Mouse (Mus musculus) hindbrain, embryonic 16.5 days (tissue): Measurements from ENCODE around the gene Ppp2r5e. TPM values are rescaled to one million over a fixed set of nuclear protein-coding genes. Genes with fewer than 3 reads are reported as not detected.

Source experiments
- ATAC-seq: fragments of 200-750 bp; cut with Nextera tagmentation; 2 replicates; pipeline ENCODE4 v1.8.0; 2017; ENCODE audit warnings: moderate TSS enrichment, moderate library complexity
- H3K27ac ChIP-seq: fragments of 300-500 bp; sonication (generic); 2 replicates; pipeline ENCODE4 v1.5.1; 2014; ENCODE audit warnings: low read depth, mild to moderate bottlenecking, control low read depth, low read length, moderate library complexity
- H3K27me3 ChIP-seq: fragments of 300-500 bp; sonication (generic); replicated peaks from 2 replicates; pipeline ENCODE4 v1.6.1; 2014; ENCODE audit warnings: low read length; ENCODE audit not compliant: control insufficient read depth, insufficient read depth
- H3K36me3 ChIP-seq: fragments of 300-500 bp; sonication (generic); 2 replicates; pipeline ENCODE4 v1.6.1; 2014; ENCODE audit warnings: mild to moderate bottlenecking, low read length, moderate library complexity, mixed read lengths; ENCODE audit not compliant: control insufficient read depth, insufficient read depth
- H3K4me1 ChIP-seq: fragments of 300-500 bp; sonication (generic); 2 replicates; pipeline ENCODE4 v1.6.1; 2014; ENCODE audit warnings: low read depth, low read length; ENCODE audit not compliant: control insufficient read depth, insufficient read depth
- H3K4me2 ChIP-seq: fragments of 300-500 bp; sonication (generic); 2 replicates; pipeline ENCODE4 v1.6.1; 2014; ENCODE audit warnings: mild to moderate bottlenecking, low read length, control low read depth, moderate library complexity
- H3K4me3 ChIP-seq: fragments of 300-500 bp; sonication (generic); 2 replicates; pipeline ENCODE4 v1.5.1; 2014; ENCODE audit warnings: mild to moderate bottlenecking, low read length, control low read depth, moderate library complexity
- H3K9ac ChIP-seq: fragments of 300-500 bp; sonication (generic); 2 replicates; pipeline ENCODE4 v1.6.1; 2014; ENCODE audit warnings: low read depth, mild to moderate bottlenecking, control low read depth, low read length, moderate library complexity
- H3K9me3 ChIP-seq: fragments of 300-500 bp; sonication (generic); 2 replicates; pipeline ENCODE4 v1.6.1; 2014; ENCODE audit warnings: mild to moderate bottlenecking, low read length, moderate library complexity; ENCODE audit not compliant: control insufficient read depth
- WGBS: fragments of 180-500 bp; shearing (Covaris S2); extraction: QIAGEN DNeasy Blood & Tissue Kit; methylation state at CpG from one replicate; pipeline ENCODE4 v1.1.7; 2014; 5-methylcytosine and 5-hydroxymethylcytosine counted together
- polyA plus RNA-seq: library from polyadenylated mRNA; unstranded; fragments of >200 nt; fragmentation: Nextera tagmentation; extraction: Ambion mirVana; gene quantifications from 2 replicates; pipeline ENCODE4 v1.2.1, GENCODE M21; 2015

The Ppp2r5e gene
- polyA plus RNA-seq, 1 experiment from 2014 or later: 14.5 TPM

- H3K9ac ChIP-seq: no peak overlapping the region
- H3K36me3 ChIP-seq: no peaks in the 10 kb centered on the region
- no peak overlapping the region for H3K4me3 ChIP-seq
- 95% methylated on average over 1 of the region's 1 CpGs for WGBS
- peaks cover 5% of the 10 kb centered on the region for H3K4me1 ChIP-seq
- no peak overlapping the region for H3K27ac ChIP-seq
- no peaks in the 10 kb centered on the region for H3K9me3 ChIP-seq
- H3K4me2 ChIP-seq: no peak overlapping the region
- H3K27me3 ChIP-seq: no peaks in the 10 kb centered on the region
- ATAC-seq: no peak
Measured at GRCm38 (mm10) chr12:75562996-75563618, 32.9 kb downstream of the Ppp2r5e start.

- no peaks in the 10 kb centered on the region for H3K27me3 ChIP-seq
- no peaks in the 10 kb centered on the region for H3K36me3 ChIP-seq
- no peaks in the 10 kb centered on the region for H3K9me3 ChIP-seq
- H3K9ac ChIP-seq: no peak overlapping the region
- H3K4me1 ChIP-seq: peaks cover 16% of the 10 kb centered on the region
- no peak overlapping the region for H3K27ac ChIP-seq
- no peak overlapping the region for H3K4me2 ChIP-seq
- 87% methylated on average over 4 of the region's 4 CpGs for WGBS
- H3K4me3 ChIP-seq: no peak overlapping the region
- ATAC-seq: no peak
Measured at GRCm38 (mm10) chr12:75560681-75561387, 35.2 kb downstream of the Ppp2r5e start.

- H3K9me3 ChIP-seq: no peaks in the 10 kb centered on the region
- no peak overlapping the region for H3K27ac ChIP-seq
- H3K36me3 ChIP-seq: no peaks in the 10 kb centered on the region
- ATAC-seq: no peak
- H3K4me2 ChIP-seq: no peak overlapping the region
- no peak overlapping the region for H3K4me3 ChIP-seq
- 56% methylated on average over 2 of the region's 2 CpGs for WGBS
- no peak overlapping the region for H3K9ac ChIP-seq
- peaks cover 16% of the 10 kb centered on the region for H3K4me1 ChIP-seq
- H3K27me3 ChIP-seq: no peaks in the 10 kb centered on the region
Measured at GRCm38 (mm10) chr12:75559196-75559595, 36.8 kb downstream of the Ppp2r5e start.

- H3K9ac ChIP-seq: no peak overlapping the region
- no peak overlapping the region for H3K4me2 ChIP-seq
- peaks cover 16% of the 10 kb centered on the region for H3K4me1 ChIP-seq
- H3K27ac ChIP-seq: peak overlapping the region; percentile 40; the same call in 1 of the 2 replicates
- no peaks in the 10 kb centered on the region for H3K36me3 ChIP-seq
- no peaks in the 10 kb centered on the region for H3K9me3 ChIP-seq
- ATAC-seq: peak; percentile 80
- 25% methylated on average over 2 of the region's 2 CpGs for WGBS
- H3K4me3 ChIP-seq: no peak overlapping the region
- H3K27me3 ChIP-seq: no peaks in the 10 kb centered on the region
Measured at GRCm38 (mm10) chr12:75557813-75558212, 38.2 kb downstream of the Ppp2r5e start.

GRCm38 (mm10) chr12:75555032-75555431, 41.0 kb downstream of the Ppp2r5e start:
- WGBS: 69% methylated on average over 3 of the region's 3 CpGs
- no peak for ATAC-seq
- H3K27ac ChIP-seq: no peak overlapping the region

GRCm38 (mm10) chr12:75552296-75552695, 43.7 kb downstream of the Ppp2r5e start:
- H3K9ac ChIP-seq: no peak overlapping the region
- no peaks in the 10 kb centered on the region for H3K27me3 ChIP-seq
- H3K36me3 ChIP-seq: no peaks in the 10 kb centered on the region
- WGBS: 87% methylated on average over 3 of the region's 3 CpGs
- no peak overlapping the region for H3K4me3 ChIP-seq
- no peak for ATAC-seq
- H3K4me2 ChIP-seq: no peak overlapping the region
- H3K27ac ChIP-seq: no peak overlapping the region
- peaks cover 3% of the 10 kb centered on the region for H3K4me1 ChIP-seq
- H3K9me3 ChIP-seq: no peaks in the 10 kb centered on the region

More at GRCm38 (mm10) chr12:75555032-75555431, 41.0 kb downstream of the Ppp2r5e start:
- H3K36me3 ChIP-seq: no peaks in the 10 kb centered on the region
- no peak overlapping the region for H3K9ac ChIP-seq
- peaks cover 16% of the 10 kb centered on the region for H3K4me1 ChIP-seq
- H3K4me3 ChIP-seq: no peak overlapping the region
- H3K4me2 ChIP-seq: no peak overlapping the region
- no peaks in the 10 kb centered on the region for H3K27me3 ChIP-seq
- H3K9me3 ChIP-seq: no peaks in the 10 kb centered on the region

GRCm38 (mm10) chr12:75551671-75552070, 44.4 kb downstream of the Ppp2r5e start:
- H3K4me1 ChIP-seq: no peaks in the 10 kb centered on the region; the same call in 1 of the 2 replicates
- H3K27me3 ChIP-seq: no peaks in the 10 kb centered on the region
- no peak overlapping the region for H3K4me3 ChIP-seq
- H3K4me2 ChIP-seq: no peak overlapping the region
- no peak overlapping the region for H3K9ac ChIP-seq
- ATAC-seq: no peak
- H3K27ac ChIP-seq: no peak overlapping the region
- no peaks in the 10 kb centered on the region for H3K36me3 ChIP-seq
- 91% methylated on average over 5 of the region's 5 CpGs for WGBS
- no peaks in the 10 kb centered on the region for H3K9me3 ChIP-seq

- Histone ChIP-seq H3K4me2 (no peak overlapping the region), H3K36me3 (no peaks in the 10 kb centered on the region), H3K9ac (no peak overlapping the region), H3K27me3 (no peaks in the 10 kb centered on the region), H3K4me1 (no peaks in the 10 kb centered on the region), H3K9me3 (no peaks in the 10 kb centered on the region), H3K4me3 (no peak overlapping the region), H3K27ac (no peak overlapping the region)
- no peak for ATAC-seq
- WGBS: 72% methylated on average over 9 of the region's 9 CpGs
Measured at GRCm38 (mm10) chr12:75548999-75549398, 47.0 kb downstream of the Ppp2r5e start.

GRCm38 (mm10) chr12:75547174-75547573, 48.9 kb downstream of the Ppp2r5e start:
- ATAC-seq: no peak
- no peak overlapping the region for H3K4me3 ChIP-seq
- H3K4me2 ChIP-seq: no peak overlapping the region
- no peaks in the 10 kb centered on the region for H3K9me3 ChIP-seq
- H3K27ac ChIP-seq: no peak overlapping the region
- WGBS: 82% methylated on average over 3 of the region's 3 CpGs
- no peaks in the 10 kb centered on the region for H3K4me1 ChIP-seq
- H3K27me3 ChIP-seq: no peaks in the 10 kb centered on the region
- no peaks in the 10 kb centered on the region for H3K36me3 ChIP-seq
- H3K9ac ChIP-seq: no peak overlapping the region
